Mouse (Mus musculus): Measurements from ENCODE around the gene Gstp2.

Gstp2 gene

DNA sequence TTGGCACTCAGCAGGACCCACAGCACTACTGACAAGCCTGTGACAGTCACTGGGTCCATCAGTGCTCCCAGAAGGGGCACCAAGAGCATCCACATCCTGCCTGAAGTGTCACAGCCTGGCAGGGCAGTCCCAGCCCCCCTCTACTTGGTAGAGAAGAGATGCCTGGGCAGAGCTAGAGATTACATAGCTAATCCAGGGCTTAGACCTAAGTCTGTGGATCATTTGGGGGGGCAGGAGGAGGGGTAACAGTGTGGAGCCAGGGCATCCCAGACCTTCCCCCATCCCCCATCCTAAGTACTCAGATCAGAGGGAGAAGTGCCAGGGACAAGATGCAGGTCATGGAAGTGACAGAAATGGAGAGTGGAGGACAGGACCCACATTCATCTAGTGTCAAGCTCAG, 31.0 kb downstream of the Gstp2 start:
- DNase-seq (ENCODE audit: low read depth in 2 of 2, low spot score in 2 of 2) = no peak

- DNase-seq (ENCODE audit: low read depth in 2 of 2, low spot score in 2 of 2) = no peak
These were observed 32.8 kb downstream of the Gstp2 start for GRCm38 (mm10) chr19:4013066-4013465.

DNA sequence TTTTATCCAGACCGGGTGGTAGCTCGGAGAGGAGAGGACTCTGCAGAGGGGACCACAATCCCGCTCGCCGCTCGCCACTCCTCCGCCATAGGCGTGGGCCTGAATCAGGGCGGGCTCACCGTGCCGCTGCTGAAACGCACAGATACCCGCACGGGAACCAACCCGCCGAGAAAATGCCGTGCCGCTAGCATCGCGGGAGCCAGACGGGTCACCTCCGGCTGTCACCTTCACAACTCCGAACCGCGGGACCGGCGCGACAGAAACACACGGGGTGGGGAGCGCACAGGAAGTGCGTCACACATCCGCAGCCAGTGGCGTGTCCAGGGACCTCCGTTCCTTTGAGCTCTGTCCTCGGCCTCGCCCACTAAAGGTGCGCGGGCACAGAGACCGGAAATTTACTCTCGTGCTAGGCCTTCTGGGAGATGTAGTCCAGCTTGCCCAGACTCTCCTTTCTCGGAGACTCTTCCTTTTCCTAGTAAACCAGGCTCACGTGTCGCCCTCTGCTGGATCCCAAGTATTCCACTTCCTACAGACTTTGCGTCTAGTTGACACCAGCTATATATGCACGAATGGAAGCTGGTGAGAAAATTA, 33.3 kb downstream of the Gstp2 start, which contains the start of gene Ndufv1:
Ndufv1 (minus strand) TSS at position 375 of the 591 bp plus-strand sequence.
- peak; percentile 94 to 95 for DNase-seq (ENCODE audit: low read depth in 2 of 2, low spot score in 2 of 2)

DNA sequence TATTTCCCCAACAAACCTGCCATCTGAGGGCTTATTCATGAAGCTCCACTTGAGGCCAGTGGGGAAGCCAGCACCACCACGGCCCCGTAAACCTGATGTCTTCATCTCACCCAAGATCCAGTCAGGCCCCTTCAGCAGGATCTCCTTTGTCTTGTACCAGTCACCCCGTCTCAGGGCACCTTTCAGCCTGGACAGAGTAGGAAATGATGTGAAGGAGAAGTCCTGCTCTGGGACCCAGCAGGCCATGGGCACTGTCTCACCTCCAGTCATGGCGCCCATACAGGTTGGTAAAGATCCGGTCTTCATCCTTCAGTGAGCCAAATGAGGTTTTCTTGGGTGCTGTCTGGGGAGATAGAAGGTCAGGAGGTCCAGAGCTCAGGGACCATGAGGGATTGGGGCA, 34.7 kb downstream of the Gstp2 start:
- no peak for DNase-seq (ENCODE audit: low read depth in 2 of 2, low spot score in 2 of 2)

GRCm38 (mm10) chr19:4005971-4006370, 39.9 kb downstream of the Gstp2 start:
- DNase-seq (ENCODE audit: low read depth in 2 of 2, low spot score in 2 of 2) = no peak

DNA sequence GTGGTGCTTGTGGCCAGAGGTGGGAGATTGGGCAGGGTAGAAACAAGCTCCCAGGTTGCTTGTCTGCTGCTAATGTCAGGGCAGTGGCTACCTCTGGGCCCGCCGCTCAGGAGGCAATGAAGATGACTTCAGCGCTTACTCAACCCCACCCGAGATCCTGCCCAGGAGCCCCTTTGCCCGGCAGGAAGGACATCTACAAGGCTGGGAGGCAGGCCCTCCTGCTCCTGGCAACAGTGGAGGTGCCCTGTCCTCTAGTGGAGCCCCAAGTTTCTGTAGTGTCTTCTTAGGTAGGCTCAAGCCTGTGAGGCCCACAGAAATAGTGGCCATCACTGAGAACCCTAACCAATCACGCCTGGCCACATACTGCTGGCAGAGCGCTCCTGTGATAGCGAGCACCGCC, 40.7 kb downstream of the Gstp2 start:
- DNase-seq (ENCODE audit: low read depth in 2 of 2, low spot score in 2 of 2) = no peak

DNA sequence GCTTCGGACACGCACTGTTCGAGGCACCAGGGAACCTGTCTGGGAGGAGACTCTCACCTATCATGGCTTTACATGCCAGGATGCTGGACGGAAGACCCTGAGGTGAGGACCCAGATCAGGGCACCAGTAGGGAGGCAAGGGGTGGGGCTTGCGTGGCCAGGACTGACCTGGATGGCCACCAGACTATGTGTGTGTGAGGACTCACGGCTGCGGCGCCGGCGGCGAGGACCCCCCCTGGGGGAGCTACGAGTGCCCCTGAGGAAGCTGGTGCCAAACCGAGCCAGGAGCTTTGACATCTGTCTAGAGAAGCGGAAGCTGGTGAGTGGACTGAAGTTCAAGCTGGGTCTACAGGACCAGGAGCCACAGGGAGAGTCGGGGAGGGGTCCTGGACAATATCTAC, 41.5 kb downstream of the Gstp2 start:
- DNase-seq (ENCODE audit: low read depth in 2 of 2, low spot score in 2 of 2) = no peak

DNA sequence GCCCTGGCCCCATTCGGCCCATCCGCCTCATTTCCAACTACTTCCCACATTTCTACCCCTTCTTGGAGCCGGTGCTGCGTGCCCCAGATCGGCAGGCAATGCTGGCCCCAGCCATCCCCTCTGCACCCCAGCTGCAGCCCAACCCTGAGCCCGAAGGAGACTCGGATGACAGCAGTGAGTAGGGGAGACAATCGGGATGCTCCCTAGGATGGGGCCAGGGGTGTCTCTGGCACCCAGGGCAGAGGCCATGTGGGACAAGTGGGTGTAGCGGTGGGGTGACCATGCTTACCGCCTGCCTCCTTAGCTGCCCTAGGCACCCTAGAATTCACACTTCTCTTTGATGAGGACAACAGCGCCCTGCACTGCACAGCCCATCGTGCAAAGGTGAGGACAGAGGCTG, 42.2 kb downstream of the Gstp2 start:
- no peak for DNase-seq (ENCODE audit: low read depth in 2 of 2, low spot score in 2 of 2)

DNA sequence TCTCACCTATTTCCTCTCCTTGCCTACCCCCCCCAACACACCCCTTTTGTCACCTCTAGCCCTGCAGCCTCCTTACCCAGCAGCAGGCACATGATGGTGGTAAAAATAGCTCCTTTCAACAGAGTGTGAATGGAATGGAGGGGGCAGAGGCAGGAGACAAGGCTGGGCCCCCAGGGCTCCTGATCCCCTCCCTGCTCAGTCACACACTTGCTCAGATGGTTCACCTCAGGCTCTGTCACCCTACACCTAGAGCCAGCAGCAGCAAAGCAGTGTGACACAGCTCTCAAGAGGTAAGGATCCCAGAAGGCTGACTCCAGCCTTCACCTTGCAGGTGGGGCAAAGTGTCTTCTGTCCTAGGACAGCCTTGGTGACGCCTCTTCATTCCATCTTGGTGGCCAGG, 42.7 kb downstream of the Gstp2 start, which contains the start of gene Doc2g:
Doc2g (plus strand) TSS at position 202 of the 400 bp plus-strand sequence.
- DNase-seq (ENCODE audit: low read depth in 2 of 2, low spot score in 2 of 2) = no peak

GRCm38 (mm10) chr19:4001752-4002151, 44.1 kb downstream of the Gstp2 start:
- no peak for DNase-seq (ENCODE audit: low read depth in 2 of 2, low spot score in 2 of 2)

GRCm38 (mm10) chr19:4000949-4001525, 44.8 kb downstream of the Gstp2 start:
- no peak for DNase-seq (ENCODE audit: low read depth in 2 of 2, low spot score in 2 of 2)

- peak; percentile 93 to 97 for DNase-seq (ENCODE audit: low read depth in 2 of 2, low spot score in 2 of 2)
These were observed 45.5 kb downstream of the Gstp2 start, which contains the start of the genes Nudt8 and Gm49405 for GRCm38 (mm10) chr19:4000119-4000900. Gene Nudt8, plus strand, starts transcription at chr19:4000580. Gene Gm49405, plus strand, starts transcription at chr19:4000626.

DNA sequence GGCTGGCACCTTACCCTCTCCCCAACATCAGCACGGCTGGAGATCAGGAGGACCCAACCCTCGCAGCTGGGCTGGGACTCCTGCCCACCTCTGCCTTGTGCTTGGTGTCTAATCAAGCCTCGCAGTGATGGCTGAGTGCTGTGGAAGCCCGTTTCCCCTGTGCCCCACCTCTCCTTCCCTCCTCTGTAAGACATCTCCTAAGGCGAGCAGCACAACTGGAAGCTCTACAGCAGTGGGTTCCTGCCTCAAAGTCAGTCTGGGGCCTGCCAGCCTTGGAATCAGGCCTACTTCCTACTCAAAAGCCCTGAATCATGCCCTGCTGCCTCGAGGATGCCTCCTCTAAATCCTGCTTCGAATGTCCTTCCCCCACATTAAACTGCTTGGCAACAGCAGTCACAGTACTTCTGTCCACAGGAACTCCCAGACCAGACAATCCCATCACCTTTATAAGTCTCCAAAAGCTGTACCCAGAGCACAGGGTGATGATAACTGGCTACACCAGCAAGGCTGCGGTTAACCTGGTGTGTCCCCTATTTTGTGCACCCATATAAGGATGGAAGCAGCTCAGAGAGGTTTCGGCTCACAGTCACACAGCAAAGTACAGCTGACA, 46.6 kb downstream of the Gstp2 start:
- no peak for DNase-seq (ENCODE audit: low read depth in 2 of 2, low spot score in 2 of 2)

DNA sequence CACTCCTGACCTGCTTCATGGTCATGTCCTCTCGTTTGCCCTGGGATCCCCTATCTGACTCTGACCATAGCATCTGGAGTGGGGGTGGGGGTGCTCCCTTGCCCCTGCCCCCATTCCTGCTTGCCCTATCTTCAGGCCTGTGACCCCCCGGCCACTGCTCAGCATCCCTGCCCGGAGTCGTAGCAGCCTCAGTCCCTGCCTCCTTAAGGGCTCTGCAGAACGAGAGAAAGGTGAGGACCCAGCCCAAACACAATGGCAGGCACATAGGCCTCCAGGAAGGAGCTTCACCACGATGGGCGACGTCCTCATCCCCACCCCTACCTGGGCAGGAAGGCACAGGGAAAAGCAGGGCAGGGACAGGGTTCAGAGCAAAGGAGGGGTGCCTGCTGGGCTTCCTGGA, 47.5 kb downstream of the Gstp2 start:
- DNase-seq (ENCODE audit: low read depth in 2 of 2, low spot score in 2 of 2) = no peak

GRCm38 (mm10) chr19:3997231-3997630, 48.6 kb downstream of the Gstp2 start:
- no peak for DNase-seq (ENCODE audit: low read depth in 2 of 2, low spot score in 2 of 2)

GRCm38 (mm10) chr19:3996747-3997146, 49.1 kb downstream of the Gstp2 start:
- no peak for DNase-seq (ENCODE audit: low read depth in 2 of 2, low spot score in 2 of 2)

DNA sequence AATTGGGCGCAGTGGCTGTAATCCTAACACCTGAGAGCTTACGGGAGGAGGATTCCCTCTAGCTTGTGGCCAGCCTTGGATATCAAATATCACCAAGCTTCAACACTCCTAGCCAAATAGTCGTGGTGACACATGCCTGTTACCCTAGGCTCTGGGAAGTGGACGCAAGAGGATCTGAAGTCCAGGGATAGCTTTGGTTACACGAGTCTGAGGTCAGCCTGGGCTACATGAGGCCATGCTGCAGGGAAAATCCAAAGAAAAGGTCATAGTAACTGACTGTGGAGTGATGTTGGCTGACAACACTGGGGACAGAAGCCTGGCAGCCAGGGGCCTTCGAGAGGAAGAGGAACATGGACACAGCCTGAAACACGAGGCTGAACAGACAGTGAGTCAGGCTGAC, 49.7 kb downstream of the Gstp2 start:
- no peak for DNase-seq (ENCODE audit: low read depth in 2 of 2, low spot score in 2 of 2)

DNA sequence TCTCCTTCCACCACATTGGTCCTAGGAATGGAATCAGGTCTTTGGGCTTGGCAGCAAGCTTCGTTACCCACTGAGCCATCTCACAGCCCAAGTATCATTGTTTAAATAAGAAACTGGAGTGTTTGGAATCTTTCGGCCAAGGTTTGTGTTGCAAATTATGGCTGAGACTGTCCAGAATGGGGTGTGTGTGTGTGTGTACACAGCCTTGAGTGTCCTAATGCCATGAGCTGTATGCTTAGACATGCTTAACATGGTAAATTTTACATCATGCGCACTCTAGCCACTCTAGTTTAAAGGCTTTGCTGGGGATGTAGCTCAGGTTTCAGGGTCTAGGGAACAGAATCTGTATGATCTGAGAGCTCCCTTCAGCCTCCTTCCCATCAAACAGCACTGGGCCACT, 50.3 kb downstream of the Gstp2 start:
- no peak for DNase-seq (ENCODE audit: low read depth in 2 of 2, low spot score in 2 of 2)

DNA sequence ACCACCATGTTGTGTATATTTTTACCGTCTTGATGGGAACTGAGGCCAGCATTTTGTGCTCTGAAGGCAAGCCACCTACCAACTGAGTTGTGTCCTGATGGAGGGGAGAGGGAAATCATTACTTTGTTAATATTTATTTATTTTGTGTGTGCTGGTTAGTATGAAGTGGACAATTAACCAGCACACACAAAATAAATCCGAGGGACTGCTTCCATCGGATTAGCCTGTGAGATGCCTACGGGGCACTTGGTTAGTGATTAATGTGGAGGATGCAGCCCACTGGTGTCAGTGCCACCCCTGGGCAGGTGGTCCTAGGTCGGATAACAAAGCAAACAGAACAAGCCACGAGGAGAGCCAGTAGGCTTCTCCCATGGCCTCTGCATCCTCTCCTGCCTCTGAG, 50.9 kb downstream of the Gstp2 start:
- DNase-seq (ENCODE audit: low read depth in 2 of 2, low spot score in 2 of 2) = no peak

DNA sequence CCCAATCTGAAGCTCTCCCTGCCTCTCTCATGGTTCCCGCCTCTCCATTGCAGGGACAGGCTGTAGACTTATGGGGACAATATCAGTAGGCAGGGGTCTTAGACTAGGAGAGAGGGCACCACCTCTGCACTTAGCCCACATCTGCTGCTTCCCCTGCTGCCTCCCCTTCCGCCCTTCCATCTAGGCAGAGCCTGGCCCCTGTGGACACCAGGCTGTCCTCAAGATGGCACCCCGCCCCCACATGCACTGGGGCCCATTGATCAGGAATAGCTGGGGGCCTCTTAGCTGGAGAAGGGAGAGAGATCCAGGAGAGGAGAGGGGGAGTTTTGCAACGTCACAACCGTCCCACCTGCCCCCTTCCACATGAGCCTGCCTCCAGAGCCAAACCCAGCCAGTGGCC, 53.4 kb downstream of the Gstp2 start, which contains the start of gene Tbx10:
Tbx10 (plus strand) TSS at position 337 of the 400 bp plus-strand sequence.
- DNase-seq (ENCODE audit: low read depth in 2 of 2, low spot score in 2 of 2) = no peak

GRCm38 (mm10) chr19:3991966-3992365, 53.9 kb downstream of the Gstp2 start:
- no peak for DNase-seq (ENCODE audit: low read depth in 2 of 2, low spot score in 2 of 2)

DNA sequence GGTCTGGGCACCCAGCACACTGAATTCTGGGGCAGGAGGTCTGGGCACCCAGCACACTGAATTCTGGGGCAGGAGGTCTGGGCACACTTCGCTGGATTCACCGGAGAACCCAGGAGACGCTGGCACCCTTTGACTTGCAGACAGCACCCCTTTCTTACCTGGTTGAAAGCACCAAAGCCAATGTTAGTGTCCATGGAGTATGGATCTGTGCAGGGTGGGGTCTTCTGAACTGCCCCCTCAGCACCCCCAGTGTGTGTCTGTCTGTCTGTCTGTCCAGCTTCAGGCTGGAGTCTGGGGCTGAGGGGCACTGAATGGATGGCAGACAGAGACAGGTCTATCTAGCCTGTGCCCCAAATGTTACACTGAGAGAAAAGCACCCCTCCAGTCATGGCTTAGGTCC, 54.3 kb downstream of the Gstp2 start:
- no peak for DNase-seq (ENCODE audit: low read depth in 2 of 2, low spot score in 2 of 2)
